Mouse (Mus musculus) midbrain, embryonic 12.5 days (tissue): ENCODE measurements at regions not wholly inside any gene's neighbourhood (a gene's known extent, or its start where the extent isn't known, plus 50 kb on each side); places are given as distances from the start of the nearest gene placed in this dataset.

ENCODE experiments used
- ATAC-seq: fragments of 200-750 bp; cut with Nextera tagmentation; 2 replicates; pipeline ENCODE4 v1.8.0; 2017; ENCODE audit warnings: low read depth, moderate TSS enrichment, moderate library complexity; ENCODE audit not compliant: low FRiP score
- H3K27ac ChIP-seq: fragments of 300-500 bp; sonication (generic); replicated peaks from 2 replicates; pipeline ENCODE4 v1.5.1; 2016; ENCODE audit warnings: mild to moderate bottlenecking
- H3K27me3 ChIP-seq: fragments of 300-500 bp; sonication (generic); 2 replicates; pipeline ENCODE4 v1.6.1; 2016; ENCODE audit warnings: mild to moderate bottlenecking
- H3K36me3 ChIP-seq: fragments of 300-500 bp; sonication (generic); 2 replicates; pipeline ENCODE4 v1.6.1; 2016
- H3K4me1 ChIP-seq: fragments of 300-500 bp; sonication (generic); 2 replicates; pipeline ENCODE4 v1.6.1; 2016
- H3K4me2 ChIP-seq: fragments of 300-500 bp; sonication (generic); replicated peaks from 2 replicates; pipeline ENCODE4 v1.6.1; 2016; ENCODE audit warnings: mild to moderate bottlenecking, moderate library complexity
- H3K4me3 ChIP-seq: fragments of 300-500 bp; sonication (generic); 2 replicates; pipeline ENCODE4 v1.5.1; 2016; ENCODE audit warnings: mild to moderate bottlenecking
- H3K9ac ChIP-seq: fragments of 300-500 bp; sonication (generic); replicated peaks from 2 replicates; pipeline ENCODE4 v1.6.1; 2016; ENCODE audit warnings: mild to moderate bottlenecking, moderate library complexity
- H3K9me3 ChIP-seq: fragments of 300-500 bp; sonication (generic); 2 replicates; pipeline ENCODE4 v1.6.1; 2016; ENCODE audit warnings: mild to moderate bottlenecking
- WGBS: fragments of 180-500 bp; shearing (Covaris S2); methylation state at CpG from one replicate; pipeline ENCODE4 v1.1.7; 2016; 5-methylcytosine and 5-hydroxymethylcytosine counted together

- no peak for ATAC-seq
- Histone ChIP-seq H3K4me1 (no peaks in the 10 kb centered on the region), H3K27ac (no peak overlapping the region), H3K27me3 (no peaks in the 10 kb centered on the region), H3K9ac (no peak overlapping the region), H3K4me2 (no peak overlapping the region), H3K4me3 (no peak overlapping the region), H3K9me3 (no peaks in the 10 kb centered on the region), H3K36me3 (no peaks in the 10 kb centered on the region)
- WGBS, result 88% methylated on average over 5 of the region's 5 CpGs
Observed at GRCm38 (mm10) chr12:57928030-57928429, 283.5 kb upstream of the Sstr1 start.

GRCm38 (mm10) chr12:57931856-57932255 is 279.7 kb upstream of the Sstr1 start:
- H3K27me3 ChIP-seq, result no peaks in the 10 kb centered on the region
- no peak overlapping the region for H3K9ac ChIP-seq
- H3K4me1 ChIP-seq, result no peaks in the 10 kb centered on the region
- no peak overlapping the region for H3K27ac ChIP-seq
- H3K9me3 ChIP-seq, result no peaks in the 10 kb centered on the region
- H3K4me2 ChIP-seq, result no peak overlapping the region
- H3K4me3 ChIP-seq, result no peak overlapping the region
- ATAC-seq, result 0 out of 2 replicates have a peak, but pooled peaks have one; percentile 47
- no peaks in the 10 kb centered on the region for H3K36me3 ChIP-seq

GRCm38 (mm10) chr12:57949886-57950285 is 261.7 kb upstream of the Sstr1 start:
- no peak overlapping the region for H3K4me3 ChIP-seq
- H3K36me3 ChIP-seq, result no peaks in the 10 kb centered on the region
- H3K4me1 ChIP-seq, result no peaks in the 10 kb centered on the region
- no peak overlapping the region for H3K9ac ChIP-seq
- H3K9me3 ChIP-seq, result no peaks in the 10 kb centered on the region
- H3K27ac ChIP-seq, result no peak overlapping the region
- H3K27me3 ChIP-seq, result no peaks in the 10 kb centered on the region
- ATAC-seq, result no peak
- H3K4me2 ChIP-seq, result no peak overlapping the region
- 56% methylated on average over 5 of the region's 5 CpGs for WGBS

- H3K9ac ChIP-seq, result no peak overlapping the region
- 91% methylated on average over 2 of the region's 2 CpGs for WGBS
- H3K4me3 ChIP-seq, result no peak overlapping the region
- no peaks in the 10 kb centered on the region for H3K9me3 ChIP-seq
- no peaks in the 10 kb centered on the region for H3K36me3 ChIP-seq
- ATAC-seq, result no peak
- H3K4me1 ChIP-seq, result no peaks in the 10 kb centered on the region
- H3K27me3 ChIP-seq, result no peaks in the 10 kb centered on the region
- H3K4me2 ChIP-seq, result no peak overlapping the region
- H3K27ac ChIP-seq, result no peak overlapping the region
Observed at GRCm38 (mm10) chr12:57958527-57958926, 253.0 kb upstream of the Sstr1 start.

- no peak overlapping the region for H3K4me2 ChIP-seq
- 73% methylated on average over 6 of the region's 6 CpGs for WGBS
- H3K27me3 ChIP-seq, result no peaks in the 10 kb centered on the region
- no peaks in the 10 kb centered on the region for H3K36me3 ChIP-seq
- H3K4me1 ChIP-seq, result no peaks in the 10 kb centered on the region
- no peaks in the 10 kb centered on the region for H3K9me3 ChIP-seq
- no peak for ATAC-seq
- H3K27ac ChIP-seq, result no peak overlapping the region
- H3K9ac ChIP-seq, result no peak overlapping the region
- no peak overlapping the region for H3K4me3 ChIP-seq
Observed at GRCm38 (mm10) chr12:57960171-57960570, 251.4 kb upstream of the Sstr1 start.

GRCm38 (mm10) chr12:57969168-57969567 is 242.4 kb upstream of the Sstr1 start:
- Histone ChIP-seq H3K36me3 (no peaks in the 10 kb centered on the region), H3K4me3 (no peak overlapping the region), H3K4me2 (no peak overlapping the region), H3K9ac (no peak overlapping the region), H3K27ac (no peak overlapping the region), H3K4me1 (no peaks in the 10 kb centered on the region), H3K9me3 (no peaks in the 10 kb centered on the region), H3K27me3 (no peaks in the 10 kb centered on the region)
- no peak for ATAC-seq
- 87% methylated on average over 3 of the region's 3 CpGs for WGBS

- no peak for ATAC-seq
- WGBS, result 87% methylated on average over 4 of the region's 4 CpGs
Observed at GRCm38 (mm10) chr12:57970163-57970562, 241.4 kb upstream of the Sstr1 start.

GRCm38 (mm10) chr12:57972484-57972883 is 239.1 kb upstream of the Sstr1 start:
- Histone ChIP-seq H3K9ac (no peak overlapping the region), H3K27ac (no peak overlapping the region), H3K9me3 (no peaks in the 10 kb centered on the region), H3K4me3 (no peak overlapping the region), H3K27me3 (no peaks in the 10 kb centered on the region), H3K4me2 (no peak overlapping the region), H3K4me1 (no peaks in the 10 kb centered on the region), H3K36me3 (no peaks in the 10 kb centered on the region)
- no peak for ATAC-seq
- WGBS, result 94% methylated on average over 2 of the region's 2 CpGs

More at GRCm38 (mm10) chr12:57970163-57970562, 241.4 kb upstream of the Sstr1 start:
- no peak overlapping the region for H3K27ac ChIP-seq
- H3K36me3 ChIP-seq, result no peaks in the 10 kb centered on the region
- no peaks in the 10 kb centered on the region for H3K4me1 ChIP-seq
- no peaks in the 10 kb centered on the region for H3K9me3 ChIP-seq
- no peak overlapping the region for H3K9ac ChIP-seq
- no peak overlapping the region for H3K4me2 ChIP-seq
- H3K4me3 ChIP-seq, result no peak overlapping the region
- H3K27me3 ChIP-seq, result no peaks in the 10 kb centered on the region
